Mouse (Mus musculus): Measurements from ENCODE around the gene Gstt1.
"Not testable (repeated sequence)": the region's sequence is repeated elsewhere in the genome, so short reads cannot be mapped to it uniquely, and the experiment has no call there.

Gstt1 gene

GRCm38 (mm10) chr10:75798176-75798696, at the start of gene Gstt1:
TSS of gene Gstt1 (minus strand) at chr10:75798584.
- in situ Hi-C loops (cut with MboI; ENCODE audit: low sequenced_read_pairs): no loop called here

- in situ Hi-C loops (cut with MboI; ENCODE audit: low sequenced_read_pairs): no loop called here
Measured at GRCm38 (mm10) chr10:75845306-75845930, 47.0 kb upstream of the Gstt1 start.

DNA sequence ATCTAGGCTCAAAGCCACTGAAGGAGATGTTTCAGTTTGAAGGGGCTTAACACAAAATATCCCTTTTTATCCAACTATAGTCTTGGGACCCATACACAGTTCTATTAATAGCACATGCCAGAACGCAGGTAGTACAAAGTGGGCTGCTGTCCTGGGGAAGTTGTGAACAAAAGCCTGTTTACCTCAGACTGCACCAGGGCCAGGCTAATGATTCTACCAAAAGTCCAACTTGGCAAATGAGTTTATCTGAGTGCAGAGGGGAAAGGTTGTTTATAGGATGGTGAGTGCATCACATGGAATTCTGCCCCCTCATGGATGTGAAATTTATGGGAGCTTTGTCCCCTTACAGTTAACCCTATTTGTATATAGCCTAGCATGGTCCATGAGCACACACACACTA, 46.4 kb upstream of the Gstt1 start:
- in situ Hi-C loops (cut with MboI; ENCODE audit: low sequenced_read_pairs): no loop called here

DNA sequence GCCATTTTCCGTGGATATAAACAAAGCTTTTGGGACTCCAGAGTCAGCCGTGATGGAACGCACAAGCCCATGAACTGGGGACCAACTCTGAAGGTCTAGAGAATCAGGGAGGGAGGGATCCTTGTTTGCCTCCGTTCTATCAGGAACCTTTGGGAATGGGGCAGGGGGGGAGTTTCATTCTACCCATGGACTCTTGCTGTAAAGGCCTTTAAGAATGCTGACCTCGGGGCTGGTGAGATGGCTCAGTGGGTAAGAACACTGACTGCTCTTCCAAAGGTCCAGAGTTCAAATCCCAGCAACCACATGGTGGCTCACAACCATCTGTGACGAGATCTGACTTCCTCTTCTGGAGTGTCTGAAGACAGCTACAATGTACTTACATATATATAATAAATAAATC, 45.5 kb upstream of the Gstt1 start:
- in situ Hi-C loops (cut with MboI; ENCODE audit: low sequenced_read_pairs): not testable (repeated sequence)

DNA sequence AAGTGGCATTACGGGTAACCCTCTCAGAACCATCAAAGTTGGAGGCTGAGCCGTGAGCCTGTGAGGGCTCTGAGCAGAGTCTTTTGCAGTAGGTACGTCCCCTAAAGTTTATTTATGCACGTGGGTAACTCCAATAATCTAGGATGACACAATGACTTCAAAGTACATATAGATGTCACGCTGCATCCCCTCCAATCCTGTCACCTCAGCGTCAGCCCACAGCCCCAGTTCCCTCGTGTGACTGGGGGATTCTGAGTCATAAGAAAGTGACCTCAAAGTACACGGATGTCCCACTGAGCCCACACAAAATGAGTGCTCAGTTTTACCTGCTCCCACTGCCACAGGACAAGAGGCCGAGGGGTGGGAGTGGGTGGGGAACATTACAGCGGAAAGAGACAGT, 40.7 kb upstream of the Gstt1 start:
- in situ Hi-C loops (cut with MboI; ENCODE audit: low sequenced_read_pairs): no loop called here

GRCm38 (mm10) chr10:75837248-75837759, 38.9 kb upstream of the Gstt1 start, which contains the start of gene Gstt2:
TSS of gene Gstt2 (minus strand) at chr10:75837424.
- in situ Hi-C loops (cut with MboI; ENCODE audit: low sequenced_read_pairs): no loop called here

- in situ Hi-C loops (cut with MboI; ENCODE audit: low sequenced_read_pairs): no loop called here
Measured at GRCm38 (mm10) chr10:75835761-75836531, 37.6 kb upstream of the Gstt1 start.

DNA sequence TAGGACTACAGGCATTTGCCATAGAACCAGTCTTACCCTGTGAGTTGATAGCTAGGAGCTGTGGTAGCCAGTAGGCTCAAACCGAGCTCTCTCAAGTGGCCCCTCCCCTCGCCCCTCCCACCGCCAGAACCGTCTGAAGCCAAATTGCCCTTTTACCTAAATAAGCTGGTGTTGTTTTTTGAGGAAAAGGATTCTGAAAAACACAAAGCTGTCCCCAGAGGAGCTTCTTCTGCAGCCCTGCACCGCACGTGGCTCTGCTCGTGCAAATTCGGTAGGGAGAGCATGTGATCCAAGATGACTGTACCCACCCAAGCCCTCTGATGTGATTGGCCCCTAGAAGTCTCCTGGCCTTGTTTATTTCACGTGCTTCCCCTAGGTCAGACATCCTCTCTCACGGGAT, 36.9 kb upstream of the Gstt1 start:
- in situ Hi-C loops (cut with MboI; ENCODE audit: low sequenced_read_pairs): no loop called here

DNA sequence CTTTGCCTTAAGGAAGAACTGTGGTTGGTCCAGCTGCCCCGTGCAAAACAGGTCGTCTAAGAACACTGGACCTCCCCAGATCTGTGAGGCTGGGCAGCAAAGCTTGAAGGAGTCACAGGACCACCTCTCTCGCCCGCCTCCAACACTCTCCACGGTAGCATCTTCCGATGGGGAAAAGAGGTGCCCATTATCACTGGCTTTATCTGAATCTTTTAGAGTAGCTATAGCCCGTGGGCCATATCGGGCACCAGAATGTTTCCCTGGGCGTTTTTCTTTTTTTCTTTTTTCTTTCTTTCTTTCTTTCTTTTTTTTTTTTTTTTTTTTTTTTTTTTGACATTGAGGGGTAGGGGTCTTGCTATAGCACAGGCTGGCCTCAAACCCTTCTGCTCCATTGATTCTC, 36.3 kb upstream of the Gstt1 start:
- in situ Hi-C loops (cut with MboI; ENCODE audit: low sequenced_read_pairs): no loop called here

GRCm38 (mm10) chr10:75834250-75834649, 35.9 kb upstream of the Gstt1 start:
- in situ Hi-C loops (cut with MboI; ENCODE audit: low sequenced_read_pairs): no loop called here

DNA sequence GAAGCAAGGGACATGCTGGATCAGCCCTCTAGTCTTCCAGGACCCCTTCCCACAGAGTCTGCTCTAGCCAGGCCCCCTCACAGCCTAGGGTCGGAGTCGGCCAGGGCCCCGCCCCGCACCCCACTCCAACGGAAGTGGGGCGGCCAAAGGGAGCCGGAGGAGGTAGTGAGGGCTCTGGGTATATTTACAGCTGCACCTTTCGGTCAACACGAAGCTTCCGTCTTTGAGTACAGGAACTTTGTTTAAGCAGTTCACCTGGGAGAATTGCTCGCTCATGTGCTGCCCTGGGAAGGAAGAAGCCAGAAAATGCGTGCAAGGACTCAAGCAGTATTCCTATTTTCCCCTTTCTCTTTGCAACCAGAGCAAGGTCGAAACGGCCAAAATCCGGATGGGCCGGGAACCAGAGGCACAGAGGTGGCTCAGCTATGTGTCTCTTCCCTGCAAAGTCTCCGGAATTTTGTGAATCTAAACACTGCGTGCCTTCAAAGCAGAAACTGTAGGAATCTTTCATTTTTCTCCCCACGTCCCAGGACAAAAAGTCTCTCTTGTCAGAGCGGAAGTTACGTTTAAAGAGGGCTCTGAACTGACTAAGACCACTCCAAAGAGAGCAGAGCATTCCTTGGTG, 35.2 kb upstream of the Gstt1 start:
- in situ Hi-C loops (cut with MboI; ENCODE audit: low sequenced_read_pairs): no loop called here

- in situ Hi-C loops (cut with MboI; ENCODE audit: low sequenced_read_pairs): no loop called here
Measured at GRCm38 (mm10) chr10:75832272-75832895, 34.0 kb upstream of the Gstt1 start.

DNA sequence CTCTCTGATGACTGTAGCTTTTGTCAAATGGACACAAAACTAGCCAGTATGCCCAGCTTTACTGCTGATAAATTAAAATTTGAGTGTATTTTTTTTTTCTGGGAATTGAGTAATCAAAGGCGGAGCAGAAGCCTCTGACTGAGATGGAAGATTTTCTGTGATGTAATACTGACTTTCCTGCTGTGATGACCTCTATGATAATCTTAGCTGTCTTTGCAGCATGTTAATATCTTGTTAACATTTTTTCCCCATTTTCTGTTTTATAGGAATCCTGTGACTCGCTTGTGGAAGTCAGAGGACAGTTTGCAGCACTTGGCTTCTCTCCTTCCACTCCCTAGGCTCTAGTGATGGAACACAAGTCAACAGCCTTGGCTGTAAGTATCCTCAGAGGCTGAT, 31.9 kb upstream of the Gstt1 start:
- in situ Hi-C loops (cut with MboI; ENCODE audit: low sequenced_read_pairs): no loop called here

GRCm38 (mm10) chr10:75829529-75830274, 31.3 kb upstream of the Gstt1 start:
- in situ Hi-C loops (cut with MboI; ENCODE audit: low sequenced_read_pairs): no loop called here

GRCm38 (mm10) chr10:75828500-75828931, 30.1 kb upstream of the Gstt1 start:
- in situ Hi-C loops (cut with MboI; ENCODE audit: low sequenced_read_pairs): no loop called here

DNA sequence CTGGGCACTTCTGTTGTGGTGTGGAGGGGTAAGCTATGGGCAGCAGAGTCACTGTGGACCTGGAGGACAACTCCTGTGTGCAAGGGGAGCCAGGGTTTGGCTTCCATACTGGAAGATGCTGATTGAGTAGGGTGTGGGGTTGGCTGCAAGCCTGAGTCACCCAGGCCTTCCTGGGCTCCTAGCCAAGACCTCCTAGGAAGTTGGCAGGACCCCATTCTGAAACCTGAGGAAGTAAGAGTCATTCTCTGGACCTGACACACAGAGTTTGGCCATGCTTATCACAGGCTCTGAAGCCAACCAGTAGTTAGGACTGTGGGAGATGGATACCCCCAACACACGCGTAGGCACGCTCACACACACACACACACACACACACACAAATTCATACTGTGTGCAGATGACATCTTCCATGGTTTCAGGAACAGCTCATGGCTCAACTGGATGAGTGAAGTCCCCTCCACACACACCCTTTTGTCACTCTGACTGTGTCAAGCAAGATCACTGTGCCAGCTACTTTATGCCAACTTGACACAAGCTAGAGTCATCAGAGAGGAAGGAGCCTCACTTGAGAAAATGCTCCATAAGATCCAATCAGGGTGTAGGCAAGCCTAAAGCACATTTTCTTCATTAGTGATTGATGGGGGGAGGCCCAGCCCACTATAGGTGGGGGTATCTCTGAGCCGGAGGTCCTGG, 29.4 kb upstream of the Gstt1 start:
- in situ Hi-C loops (cut with MboI; ENCODE audit: low sequenced_read_pairs): no loop called here

GRCm38 (mm10) chr10:75824530-75824929, 26.1 kb upstream of the Gstt1 start:
- in situ Hi-C loops (cut with MboI; ENCODE audit: low sequenced_read_pairs): loop anchor here (5.0 kb wide), 1 partner anchor 42 kb away; the partner anchor contains the start of genes Gm20441 and Gstt3

GRCm38 (mm10) chr10:75823782-75824181, 25.4 kb upstream of the Gstt1 start:
- in situ Hi-C loops (cut with MboI; ENCODE audit: low sequenced_read_pairs): loop anchor here (5.0 kb wide), 1 partner anchor 41 kb away; the partner anchor contains the start of genes Gm20441 and Gstt3

- in situ Hi-C loops (cut with MboI; ENCODE audit: low sequenced_read_pairs): loop anchor here (5.0 kb wide), 1 partner anchor 40 kb away; the partner anchor contains the start of genes Gm20441 and Gstt3
Measured at GRCm38 (mm10) chr10:75822443-75822842, 24.1 kb upstream of the Gstt1 start, which contains the start of gene Gstt4. TSS of gene Gstt4 (minus strand) at chr10:75822543.
